Mouse (Mus musculus): ENCODE data around the gene Vangl2. TPM values are rescaled to one million over a fixed set of nuclear protein-coding genes. Genes with fewer than 3 reads are reported as not detected.

Gene Vangl2
- total RNA-seq, 1 experiment, result 25.3 TPM

GRCm38 (mm10) chr1:172061217-172061616, 33.0 kb upstream of the Vangl2 start:
- in situ Hi-C loops (cut with MboI; ENCODE audit: low sequenced_read_pairs in 2 of 2, unreplicated experiment in 2 of 2), result no loop called here
- no peaks in the 10 kb centered on the region for H3K9me3 ChIP-seq (ENCODE audit: control insufficient read depth, insufficient read depth, low read depth, low read length)
- no peak for TF ChIP-seq MAFK (IDR thresholded peaks at IDR 0.05; ENCODE audit: insufficient read depth, low read depth, low read length)
- TF ChIP-seq HCFC1 (IDR thresholded peaks at IDR 0.05; ENCODE audit: borderline replicate concordance, insufficient read depth, low read length), result no peak
- peaks cover 5% of the 10 kb centered on the region; the same call in 1 of the 2 replicates for H3K36me3 ChIP-seq (ENCODE audit: control insufficient read depth, insufficient read depth, low read length, poor library complexity, severe bottlenecking)
- H3K27ac ChIP-seq (ENCODE audit: insufficient read depth, low read depth, low read length, poor library complexity, severe bottlenecking), result no peak overlapping the region
- no peak for DNase-seq (ENCODE audit: low read depth, low spot score)
- no peak overlapping the region for H3K9ac ChIP-seq (ENCODE audit: insufficient read depth, low read depth, low read length, poor library complexity, severe bottlenecking)
- no peak overlapping the region for H3K4me3 ChIP-seq (ENCODE audit: insufficient read depth in 1 of 2, low read depth in 1 of 2, low read length in 2 of 2, poor library complexity in 1 of 2, severe bottlenecking in 1 of 2)
- H3K4me1 ChIP-seq (ENCODE audit: control insufficient read depth in 2 of 2, insufficient read depth in 2 of 2, low read length in 2 of 2, poor library complexity in 1 of 2), result peaks cover 0 to 8% of the 10 kb centered on the region in 2 experiments; a peak in 2 of 4 replicates

- H3K9me3 ChIP-seq (ENCODE audit: control insufficient read depth, insufficient read depth, low read depth, low read length), result no peaks in the 10 kb centered on the region
- in situ Hi-C loops (cut with MboI; ENCODE audit: low sequenced_read_pairs in 2 of 2, unreplicated experiment in 2 of 2), result no loop called here
- no peak for TF ChIP-seq HCFC1 (IDR thresholded peaks at IDR 0.05; ENCODE audit: borderline replicate concordance, insufficient read depth, low read length)
- no peak for TF ChIP-seq ZNF384 (IDR thresholded peaks at IDR 0.05; ENCODE audit: low read depth, low read length)
- no peak overlapping the region for H3K9ac ChIP-seq (ENCODE audit: insufficient read depth, low read depth, low read length, poor library complexity, severe bottlenecking)
- no peak for DNase-seq (ENCODE audit: low read depth, low spot score)
- peaks cover 2% of the 10 kb centered on the region; the same call in 1 of the 2 replicates for H3K36me3 ChIP-seq (ENCODE audit: control insufficient read depth, insufficient read depth, low read length, poor library complexity, severe bottlenecking)
- no peak overlapping the region for H3K4me3 ChIP-seq (ENCODE audit: insufficient read depth in 1 of 2, low read depth in 1 of 2, low read length in 2 of 2, poor library complexity in 1 of 2, severe bottlenecking in 1 of 2)
- H3K27ac ChIP-seq (ENCODE audit: insufficient read depth, low read depth, low read length, poor library complexity, severe bottlenecking), result no peak overlapping the region
- H3K4me1 ChIP-seq (ENCODE audit: control insufficient read depth in 2 of 2, insufficient read depth in 2 of 2, low read length in 2 of 2, poor library complexity in 1 of 2), result peaks cover 0 to 8% of the 10 kb centered on the region in 2 experiments; a peak in 2 of 4 replicates
These were observed 32.4 kb upstream of the Vangl2 start for GRCm38 (mm10) chr1:172060659-172061058.

- H3K4me1 ChIP-seq (ENCODE audit: control insufficient read depth in 2 of 2, insufficient read depth in 2 of 2, low read length in 2 of 2, poor library complexity in 1 of 2), result peaks cover 0 to 10% of the 10 kb centered on the region in 2 experiments; a peak in 2 of 4 replicates
- no peak for DNase-seq (ENCODE audit: low read depth, low spot score)
- no peaks in the 10 kb centered on the region for H3K36me3 ChIP-seq (ENCODE audit: control insufficient read depth, insufficient read depth, low read length, poor library complexity, severe bottlenecking)
- H3K4me3 ChIP-seq (ENCODE audit: insufficient read depth in 1 of 2, low read depth in 1 of 2, low read length in 2 of 2, poor library complexity in 1 of 2, severe bottlenecking in 1 of 2), result no peak overlapping the region
- no peaks in the 10 kb centered on the region for H3K9me3 ChIP-seq (ENCODE audit: control insufficient read depth, insufficient read depth, low read depth, low read length)
- no peak overlapping the region for H3K27ac ChIP-seq (ENCODE audit: insufficient read depth, low read depth, low read length, poor library complexity, severe bottlenecking)
- TF ChIP-seq CHD2 (IDR thresholded peaks at IDR 0.05; ENCODE audit: low read depth, low read length) (no peak), ZC3H11A (IDR thresholded peaks at IDR 0.05; ENCODE audit: borderline replicate concordance, low read depth, low read length) (no peak), ZNF384 (IDR thresholded peaks at IDR 0.05; ENCODE audit: low read depth, low read length) (no peak), MAFK (IDR thresholded peaks at IDR 0.05; ENCODE audit: insufficient read depth, low read depth, low read length) (no peak)
- in situ Hi-C loops (cut with MboI; ENCODE audit: low sequenced_read_pairs in 2 of 2, unreplicated experiment in 2 of 2), result no loop called here
- H3K9ac ChIP-seq (ENCODE audit: insufficient read depth, low read depth, low read length, poor library complexity, severe bottlenecking), result no peak overlapping the region
These were observed 30.6 kb upstream of the Vangl2 start for GRCm38 (mm10) chr1:172058874-172059273.

- Histone ChIP-seq H3K9me3 (ENCODE audit: control insufficient read depth, insufficient read depth, low read depth, low read length) (no peaks in the 10 kb centered on the region), H3K9ac (ENCODE audit: insufficient read depth, low read depth, low read length, poor library complexity, severe bottlenecking) (no peak overlapping the region), H3K4me3 (ENCODE audit: insufficient read depth in 1 of 2, low read depth in 1 of 2, low read length in 2 of 2, poor library complexity in 1 of 2, severe bottlenecking in 1 of 2) (no peak overlapping the region), H3K4me1 (ENCODE audit: control insufficient read depth in 2 of 2, insufficient read depth in 2 of 2, low read length in 2 of 2, poor library complexity in 1 of 2) (peaks cover 1 to 12% of the 10 kb centered on the region in 2 experiments; a peak in 2 of 4 replicates), H3K36me3 (ENCODE audit: control insufficient read depth, insufficient read depth, low read length, poor library complexity, severe bottlenecking) (no peaks in the 10 kb centered on the region), H3K27ac (ENCODE audit: insufficient read depth, low read depth, low read length, poor library complexity, severe bottlenecking) (no peak overlapping the region)
- no peak for DNase-seq (ENCODE audit: low read depth, low spot score)
- in situ Hi-C loops (cut with MboI; ENCODE audit: low sequenced_read_pairs in 2 of 2, unreplicated experiment in 2 of 2), result no loop called here
- TF ChIP-seq MAFK (IDR thresholded peaks at IDR 0.05; ENCODE audit: insufficient read depth, low read depth, low read length) (no peak), ZC3H11A (IDR thresholded peaks at IDR 0.05; ENCODE audit: borderline replicate concordance, low read depth, low read length) (no peak), CHD2 (IDR thresholded peaks at IDR 0.05; ENCODE audit: low read depth, low read length) (no peak), ZNF384 (IDR thresholded peaks at IDR 0.05; ENCODE audit: low read depth, low read length) (no peak), HCFC1 (IDR thresholded peaks at IDR 0.05; ENCODE audit: borderline replicate concordance, insufficient read depth, low read length) (no peak)
These were observed 30.1 kb upstream of the Vangl2 start for GRCm38 (mm10) chr1:172058321-172058720.

GRCm38 (mm10) chr1:172057491-172057921, 29.3 kb upstream of the Vangl2 start, which contains the start of gene Nhlh1:
Gene Nhlh1 (minus strand): TSS chr1:172057573.
- no peak for DNase-seq (ENCODE audit: low read depth, low spot score)
- in situ Hi-C loops (cut with MboI; ENCODE audit: low sequenced_read_pairs in 2 of 2, unreplicated experiment in 2 of 2), result no loop called here

More at GRCm38 (mm10) chr1:172057491-172057921, 29.3 kb upstream of the Vangl2 start, which contains the start of gene Nhlh1:
- Histone ChIP-seq H3K4me3 (ENCODE audit: insufficient read depth in 1 of 2, low read depth in 1 of 2, low read length in 2 of 2, poor library complexity in 1 of 2, severe bottlenecking in 1 of 2) (no peak within 1 kb of the TSS), H3K4me1 (ENCODE audit: control insufficient read depth in 2 of 2, insufficient read depth in 2 of 2, low read length in 2 of 2, poor library complexity in 1 of 2) (peaks cover 1 to 16% of the 10 kb centered on the region in 2 experiments; a peak in 2 of 4 replicates), H3K9ac (ENCODE audit: insufficient read depth, low read depth, low read length, poor library complexity, severe bottlenecking) (no peak within 1 kb of the TSS), H3K9me3 (ENCODE audit: control insufficient read depth, insufficient read depth, low read depth, low read length) (no peaks in the 10 kb centered on the region), H3K27ac (ENCODE audit: insufficient read depth, low read depth, low read length, poor library complexity, severe bottlenecking) (no peak within 1 kb of the TSS), H3K36me3 (ENCODE audit: control insufficient read depth, insufficient read depth, low read length, poor library complexity, severe bottlenecking) (no peaks in the 10 kb centered on the region)
- TF ChIP-seq ZNF384 (IDR thresholded peaks at IDR 0.05; ENCODE audit: low read depth, low read length) (no peak), MAFK (IDR thresholded peaks at IDR 0.05; ENCODE audit: insufficient read depth, low read depth, low read length) (no peak), ZC3H11A (IDR thresholded peaks at IDR 0.05; ENCODE audit: borderline replicate concordance, low read depth, low read length) (no peak), CHD2 (IDR thresholded peaks at IDR 0.05; ENCODE audit: low read depth, low read length) (no peak), HCFC1 (IDR thresholded peaks at IDR 0.05; ENCODE audit: borderline replicate concordance, insufficient read depth, low read length) (no peak)
